Mouse (Mus musculus): ENCODE results near the gene Slc17a6. TPM values are rescaled to one million over a fixed set of nuclear protein-coding genes. Genes with fewer than 3 reads are reported as not detected.

Slc17a6 gene
- polyA plus RNA-seq, 1 experiment from 2014 or later: not detected

GRCm38 (mm10) chr7:51625591-51626255, 3.9 kb downstream of the Slc17a6 start:
- ChIA-PET CTCF (interaction anchor here (1.6 kb wide), 1 partner anchor 16 kb away, joined by 3 read pairs; no protein-coding TSS in a partner anchor), POLR2A (no interaction called here)
- ATAC-seq (no peak), DNase-seq (ENCODE audit: low read depth, low spot score) (no peak)
- TF ChIP-seq CTCF (IDR thresholded peaks at IDR 0.05): no peak
- in situ Hi-C loops (cut with MboI; ENCODE audit: low pct_unique_long_range_greater_than_20kb): loop anchor here (10.0 kb wide), 1 partner anchor 189 kb away; no protein-coding TSS in a partner anchor
- peaks cover 35% of the 10 kb centered on the region for H3K27me3 ChIP-seq

GRCm38 (mm10) chr7:51626451-51627000, 4.7 kb downstream of the Slc17a6 start:
- POLR2A ChIA-PET: no interaction called here

GRCm38 (mm10) chr7:51627001-51627631, 5.3 kb downstream of the Slc17a6 start:
- ChIA-PET CTCF (no interaction called here), POLR2A (no interaction called here)
- TF ChIP-seq CTCF (IDR thresholded peaks at IDR 0.05): no peak
- ATAC-seq (no peak), DNase-seq (ENCODE audit: low read depth, low spot score) (no peak)
- in situ Hi-C loops (cut with MboI; ENCODE audit: low pct_unique_long_range_greater_than_20kb): loop anchor here (10.0 kb wide), 1 partner anchor 188 kb away; no protein-coding TSS in a partner anchor
- H3K27me3 ChIP-seq: peaks cover 28% of the 10 kb centered on the region

More at GRCm38 (mm10) chr7:51626451-51627000, 4.7 kb downstream of the Slc17a6 start:
- no peak for TF ChIP-seq CTCF (IDR thresholded peaks at IDR 0.05)
- no peak for ATAC-seq
- CTCF ChIA-PET: interaction anchor here (1.6 kb wide), 1 partner anchor 15 kb away, joined by 3 read pairs; no protein-coding TSS in a partner anchor
- in situ Hi-C loops (cut with MboI; ENCODE audit: low pct_unique_long_range_greater_than_20kb): loop anchor here (10.0 kb wide), 1 partner anchor 188 kb away; no protein-coding TSS in a partner anchor
- H3K27me3 ChIP-seq: peaks cover 34% of the 10 kb centered on the region
- no peak for DNase-seq (ENCODE audit: low read depth, low spot score)

GRCm38 (mm10) chr7:51627666-51628065, 5.9 kb downstream of the Slc17a6 start:
- CTCF ChIA-PET: no interaction called here
- in situ Hi-C loops (cut with MboI; ENCODE audit: low pct_unique_long_range_greater_than_20kb): loop anchor here (10.0 kb wide), 1 partner anchor 187 kb away; no protein-coding TSS in a partner anchor
- POLR2A ChIA-PET: no interaction called here
- no peak for TF ChIP-seq CTCF (IDR thresholded peaks at IDR 0.05)
- no peak for DNase-seq (ENCODE audit: low read depth, low spot score)
- ATAC-seq: no peak
- peaks cover 23% of the 10 kb centered on the region for H3K27me3 ChIP-seq

- peaks cover 17% of the 10 kb centered on the region for H3K27me3 ChIP-seq
- ATAC-seq: no peak
- no peak for DNase-seq (ENCODE audit: low read depth, low spot score)
- ChIA-PET CTCF (no interaction called here), POLR2A (interaction anchor here (0.6 kb wide), 1 partner anchor 13 kb away, joined by 3 read pairs; no protein-coding TSS in a partner anchor)
- no peak for TF ChIP-seq CTCF (IDR thresholded peaks at IDR 0.05)
- in situ Hi-C loops (cut with MboI; ENCODE audit: low pct_unique_long_range_greater_than_20kb): loop anchor here (10.0 kb wide), 1 partner anchor 186 kb away; no protein-coding TSS in a partner anchor
Observed at GRCm38 (mm10) chr7:51628349-51628748, 6.5 kb downstream of the Slc17a6 start.

GRCm38 (mm10) chr7:51629206-51629605, 7.4 kb downstream of the Slc17a6 start:
- in situ Hi-C loops (cut with MboI; ENCODE audit: low pct_unique_long_range_greater_than_20kb): loop anchor here (10.0 kb wide), 1 partner anchor 186 kb away; no protein-coding TSS in a partner anchor
- peaks cover 13% of the 10 kb centered on the region for H3K27me3 ChIP-seq
- ChIA-PET POLR2A (no interaction called here), CTCF (no interaction called here)
- no peak for TF ChIP-seq CTCF (IDR thresholded peaks at IDR 0.05)
- no peak for ATAC-seq
- no peak for DNase-seq (ENCODE audit: low read depth, low spot score)

GRCm38 (mm10) chr7:51631171-51631570, 9.4 kb downstream of the Slc17a6 start:
- no peak for ATAC-seq
- CTCF ChIA-PET: no interaction called here
- POLR2A ChIA-PET: no interaction called here
- TF ChIP-seq CTCF (IDR thresholded peaks at IDR 0.05): no peak
- peaks cover 11% of the 10 kb centered on the region for H3K27me3 ChIP-seq
- in situ Hi-C loops (cut with MboI; ENCODE audit: low pct_unique_long_range_greater_than_20kb): no loop called here
- no peak for DNase-seq (ENCODE audit: low read depth, low spot score)

GRCm38 (mm10) chr7:51632543-51633229, 10.9 kb downstream of the Slc17a6 start:
- CTCF ChIA-PET: no interaction called here
- ATAC-seq: no peak
- no peak for DNase-seq (ENCODE audit: low read depth, low spot score)
- TF ChIP-seq CTCF (IDR thresholded peaks at IDR 0.05): no peak
- POLR2A ChIA-PET: no interaction called here
- peaks cover 9% of the 10 kb centered on the region for H3K27me3 ChIP-seq
- in situ Hi-C loops (cut with MboI; ENCODE audit: low pct_unique_long_range_greater_than_20kb): no loop called here

- TF ChIP-seq CTCF (IDR thresholded peaks at IDR 0.05): no peak
- in situ Hi-C loops (cut with MboI; ENCODE audit: low pct_unique_long_range_greater_than_20kb): no loop called here
Observed at GRCm38 (mm10) chr7:51633230-51633844, 11.5 kb downstream of the Slc17a6 start.

GRCm38 (mm10) chr7:51657152-51657551, 35.3 kb downstream of the Slc17a6 start:
- POLR2A ChIA-PET: no interaction called here
- CTCF ChIA-PET: no interaction called here
- no peak for DNase-seq (ENCODE audit: low read depth, low spot score)
- no peak for TF ChIP-seq CTCF (IDR thresholded peaks at IDR 0.05)
- in situ Hi-C loops (cut with MboI; ENCODE audit: low pct_unique_long_range_greater_than_20kb): no loop called here
- H3K27me3 ChIP-seq: no peaks in the 10 kb centered on the region
- ATAC-seq: no peak

More at GRCm38 (mm10) chr7:51633230-51633844, 11.5 kb downstream of the Slc17a6 start:
- peaks cover 9% of the 10 kb centered on the region for H3K27me3 ChIP-seq
- DNase-seq (ENCODE audit: low read depth, low spot score) (no peak), ATAC-seq (no peak)
- POLR2A ChIA-PET: no interaction called here
- CTCF ChIA-PET: no interaction called here
